Mouse (Mus musculus) neutrophil, adult 5-6 weeks (primary cell): ENCODE measurements around the gene Btbd10. TPM values are rescaled to one million over a fixed set of nuclear protein-coding genes. Genes with fewer than 3 reads are reported as not detected.

ENCODE experiments used
- ATAC-seq: fragments of 151-379, 151-347 bp; 2 replicates; pipeline ENCODE4 v1.8.0; 2017; ENCODE audit warnings: mild to moderate bottlenecking, moderate TSS enrichment; ENCODE audit not compliant: insufficient number of reproducible peaks, poor library complexity, low FRiP score, severe bottlenecking; ENCODE audit errors: extremely low read depth
- total RNA-seq: library from RNA; stranded (forward); fragments of 200-1000 nt; gene quantifications from 2 replicates; pipeline ENCODE4 v1.2.3, GENCODE M21; 2017

The Btbd10 gene
- total RNA-seq, 1 experiment from 2014 or later = 74.3 TPM

- no peak for ATAC-seq
Observed at GRCm38 (mm10) chr7:113310136-113310535, 59.1 kb downstream of the Btbd10 start.

GRCm38 (mm10) chr7:113297813-113298212 is 71.4 kb downstream of the Btbd10 start:
- no peak for ATAC-seq

GRCm38 (mm10) chr7:113295077-113295890 is 73.9 kb downstream of the Btbd10 start:
- ATAC-seq = peak; percentile 56

- ATAC-seq = no peak
Observed at GRCm38 (mm10) chr7:113294598-113294997, 74.6 kb downstream of the Btbd10 start.

- no peak for ATAC-seq
Observed at GRCm38 (mm10) chr7:113292193-113292592, 77.0 kb downstream of the Btbd10 start.

GRCm38 (mm10) chr7:113291741-113292140 is 77.5 kb downstream of the Btbd10 start:
- ATAC-seq = no peak

GRCm38 (mm10) chr7:113289211-113289610 is 80.0 kb downstream of the Btbd10 start:
- no peak for ATAC-seq

GRCm38 (mm10) chr7:113285405-113285804 is 83.8 kb downstream of the Btbd10 start:
- no peak for ATAC-seq

GRCm38 (mm10) chr7:113279246-113279645 is 89.9 kb downstream of the Btbd10 start:
- no peak for ATAC-seq

GRCm38 (mm10) chr7:113278493-113278892 is 90.7 kb downstream of the Btbd10 start:
- no peak for ATAC-seq

- no peak for ATAC-seq
Observed at GRCm38 (mm10) chr7:113277245-113277644, 91.9 kb downstream of the Btbd10 start.

- no peak for ATAC-seq
Observed at GRCm38 (mm10) chr7:113272338-113272997, 96.7 kb downstream of the Btbd10 start.

- ATAC-seq = no peak
Observed at GRCm38 (mm10) chr7:113270991-113271390, 98.2 kb downstream of the Btbd10 start.

GRCm38 (mm10) chr7:113270551-113270950 is 98.6 kb downstream of the Btbd10 start:
- ATAC-seq = no peak

- ATAC-seq = no peak
Observed at GRCm38 (mm10) chr7:113269921-113270320, 99.3 kb downstream of the Btbd10 start.

GRCm38 (mm10) chr7:113269081-113269480 is 100.1 kb downstream of the Btbd10 start:
- no peak for ATAC-seq

- ATAC-seq = peak; percentile 45; the same call in 1 of the 2 replicates
Observed at GRCm38 (mm10) chr7:113268287-113268686, 100.9 kb downstream of the Btbd10 start.
